Mouse (Mus musculus): ENCODE data around the gene Gpc6. TPM values are rescaled to one million over a fixed set of nuclear protein-coding genes. Genes with fewer than 3 reads are reported as not detected.

The Gpc6 gene
- polyA plus RNA-seq, 1 experiment from 2014 or later = 31.8 TPM

DNA sequence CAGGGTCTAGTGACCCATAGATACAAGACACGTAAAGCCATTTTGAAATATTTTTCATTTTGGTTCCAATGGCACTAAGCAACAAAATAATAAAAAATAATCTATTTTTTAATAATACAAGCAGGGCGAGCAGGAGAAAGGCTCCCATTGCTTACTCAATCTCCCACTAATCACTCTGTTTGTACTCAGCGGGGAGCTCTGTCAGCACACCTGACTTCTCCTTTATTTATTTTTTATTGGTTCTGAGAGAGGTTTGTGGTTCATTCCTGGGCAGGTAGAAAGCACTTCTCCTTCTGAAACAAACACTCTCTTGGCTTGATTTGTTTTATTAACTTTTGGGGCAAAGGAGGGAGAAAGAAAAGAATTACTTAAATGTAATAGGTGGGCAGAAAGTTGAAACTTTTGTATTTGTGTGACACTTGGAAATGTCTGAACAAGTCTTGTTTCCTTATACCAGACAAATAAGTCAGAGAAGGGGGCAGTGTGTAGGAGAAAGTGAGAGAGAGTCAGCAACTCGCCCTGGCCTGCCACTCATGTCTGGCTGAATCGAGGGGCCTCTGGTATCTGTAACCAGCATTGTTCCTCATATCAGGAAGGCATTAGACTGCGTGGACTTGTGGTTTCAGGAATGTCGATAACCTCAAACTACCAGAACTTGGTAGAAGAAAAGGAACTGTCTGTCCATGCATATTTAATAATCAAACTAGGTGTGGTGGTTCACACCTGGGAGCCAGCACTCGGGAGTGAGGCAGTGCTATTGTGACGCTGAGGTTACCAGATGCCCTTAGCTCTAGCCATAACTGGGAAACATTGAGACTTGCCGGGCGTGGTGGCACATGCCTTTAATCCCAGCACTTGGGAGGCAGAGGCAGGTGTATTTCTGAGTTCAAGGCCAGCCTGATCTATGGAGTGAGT is 924.7 kb downstream of the Gpc6 start:
- DNase-seq (ENCODE audit: low spot score) = no peak
- H3K4me1 ChIP-seq = no peaks in the 10 kb centered on the region
- no peaks in the 10 kb centered on the region for H3K27me3 ChIP-seq (ENCODE audit: insufficient read depth, poor library complexity, severe bottlenecking)
- H3K36me3 ChIP-seq = no peaks in the 10 kb centered on the region
- H3K27ac ChIP-seq = no peak overlapping the region
- no peaks in the 10 kb centered on the region for H3K9me3 ChIP-seq
- H3K4me3 ChIP-seq = no peak overlapping the region
- 71% methylated on average over 11 of the region's 11 CpGs for WGBS

DNA sequence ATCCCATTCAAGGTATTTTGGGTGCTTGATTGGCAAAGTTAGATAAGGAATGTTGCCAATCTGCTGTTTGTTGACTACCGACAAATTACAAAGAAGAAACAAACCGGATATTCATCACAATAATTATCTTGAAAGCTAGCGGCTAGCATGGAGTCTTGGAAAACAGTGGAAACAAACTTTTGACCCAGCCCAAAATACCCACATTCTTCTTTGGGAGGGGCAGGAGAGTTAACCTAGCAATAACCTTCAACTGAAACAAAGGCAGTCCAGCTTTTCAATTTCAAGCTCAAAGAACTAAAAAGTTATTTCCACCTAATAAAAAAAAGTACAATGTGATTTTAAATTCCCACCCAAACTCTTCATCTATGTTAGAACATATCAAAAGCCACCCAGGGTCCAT is 927.2 kb downstream of the Gpc6 start:
- no peak for DNase-seq (ENCODE audit: low spot score)
- H3K36me3 ChIP-seq = no peaks in the 10 kb centered on the region
- 88% methylated on average over 3 of the region's 3 CpGs for WGBS
- no peak overlapping the region for H3K4me3 ChIP-seq
- H3K27me3 ChIP-seq (ENCODE audit: insufficient read depth, poor library complexity, severe bottlenecking) = no peaks in the 10 kb centered on the region
- H3K4me1 ChIP-seq = no peaks in the 10 kb centered on the region
- H3K9me3 ChIP-seq = no peaks in the 10 kb centered on the region
- H3K27ac ChIP-seq = no peak overlapping the region

DNA sequence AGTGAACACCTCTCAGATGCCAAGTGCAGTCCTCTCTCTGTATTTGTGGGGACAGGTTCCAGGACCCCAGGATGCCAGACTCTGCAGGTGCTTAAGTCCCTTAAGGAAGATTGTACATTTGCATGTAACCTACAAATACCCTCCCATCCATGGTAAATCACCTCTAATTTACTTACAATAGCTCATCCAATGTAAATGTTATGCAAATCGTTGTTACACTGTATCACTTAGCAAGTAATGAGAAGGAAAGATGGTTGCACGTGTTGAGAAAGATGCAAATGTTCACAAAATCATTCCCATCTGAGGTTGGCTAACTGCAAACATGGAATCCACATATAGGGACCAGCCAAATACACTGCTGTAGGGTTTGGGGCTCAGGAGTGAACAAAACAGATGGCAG is 927.7 kb downstream of the Gpc6 start:
- H3K9me3 ChIP-seq = no peaks in the 10 kb centered on the region
- H3K4me3 ChIP-seq = no peak overlapping the region
- H3K27me3 ChIP-seq (ENCODE audit: insufficient read depth, poor library complexity, severe bottlenecking) = no peaks in the 10 kb centered on the region
- 83% methylated on average over 2 of the region's 2 CpGs for WGBS
- H3K27ac ChIP-seq = no peak overlapping the region
- no peaks in the 10 kb centered on the region for H3K4me1 ChIP-seq
- no peaks in the 10 kb centered on the region for H3K36me3 ChIP-seq
- no peak for DNase-seq (ENCODE audit: low spot score)

- Histone ChIP-seq H3K36me3 (no peaks in the 10 kb centered on the region), H3K27me3 (ENCODE audit: insufficient read depth, poor library complexity, severe bottlenecking) (no peaks in the 10 kb centered on the region), H3K4me3 (no peak overlapping the region), H3K27ac (no peak overlapping the region), H3K9me3 (no peaks in the 10 kb centered on the region), H3K4me1 (no peaks in the 10 kb centered on the region)
- 92% methylated on average over 5 of the region's 5 CpGs for WGBS
- no peak for DNase-seq (ENCODE audit: low spot score)
These were observed 929.4 kb downstream of the Gpc6 start for GRCm38 (mm10) chr14:117854498-117854897.

DNA sequence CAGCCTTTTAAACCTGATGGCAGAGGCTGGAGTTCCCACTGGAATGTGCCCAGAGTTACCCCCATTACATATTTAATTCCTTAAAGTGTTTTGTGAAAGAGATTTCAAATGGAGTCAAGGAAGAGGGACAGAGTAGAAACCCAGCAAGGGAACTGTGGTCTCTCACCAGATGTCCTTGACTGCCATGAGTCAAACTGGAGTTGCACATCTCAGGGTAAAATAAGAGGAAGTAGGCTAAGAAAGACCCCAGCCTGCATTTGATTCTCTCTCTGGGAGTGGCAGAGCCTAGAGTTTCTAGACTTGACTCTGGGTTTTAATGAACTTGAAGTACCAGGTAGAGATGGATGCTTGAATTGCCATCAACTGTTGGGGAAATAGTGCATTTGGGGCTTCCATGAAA is 946.2 kb downstream of the Gpc6 start:
- H3K36me3 ChIP-seq = no peaks in the 10 kb centered on the region
- DNase-seq (ENCODE audit: low spot score) = no peak
- no peak overlapping the region for H3K4me3 ChIP-seq

GRCm38 (mm10) chr14:117879313-117879712 is 954.2 kb downstream of the Gpc6 start:
- H3K4me3 ChIP-seq = no peak overlapping the region
- no peaks in the 10 kb centered on the region for H3K4me1 ChIP-seq

More for the DNA sequence above, 946.2 kb downstream of the Gpc6 start:
- H3K27ac ChIP-seq = no peak overlapping the region
- H3K9me3 ChIP-seq = no peaks in the 10 kb centered on the region
- H3K4me1 ChIP-seq = no peaks in the 10 kb centered on the region
- H3K27me3 ChIP-seq (ENCODE audit: insufficient read depth, poor library complexity, severe bottlenecking) = no peaks in the 10 kb centered on the region

DNA sequence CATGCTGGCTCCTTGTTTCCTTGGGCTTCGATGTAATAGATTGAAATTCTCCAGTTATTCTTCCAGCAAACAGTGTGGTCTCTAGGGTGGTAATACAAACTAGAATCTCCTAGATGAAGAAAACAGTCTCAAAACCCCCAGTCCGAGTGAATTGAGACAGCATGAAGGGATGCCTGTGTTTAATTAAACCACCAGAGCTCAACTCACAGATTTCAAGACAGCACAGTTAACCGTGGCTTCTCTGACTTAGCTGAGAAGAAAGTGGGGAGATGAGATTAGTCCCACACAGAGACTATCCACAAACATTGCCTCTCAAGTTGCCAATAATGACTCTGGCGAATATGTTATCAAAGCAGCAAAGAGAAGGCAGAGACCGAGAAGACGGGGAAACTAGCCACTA is 956.0 kb downstream of the Gpc6 start:
- Histone ChIP-seq H3K4me1 (no peaks in the 10 kb centered on the region), H3K27me3 (ENCODE audit: insufficient read depth, poor library complexity, severe bottlenecking) (no peaks in the 10 kb centered on the region), H3K27ac (no peak overlapping the region), H3K9me3 (no peaks in the 10 kb centered on the region), H3K36me3 (no peaks in the 10 kb centered on the region), H3K4me3 (no peak overlapping the region)
- WGBS = 58% methylated on average over 6 of the region's 6 CpGs
- DNase-seq (ENCODE audit: low spot score) = no peak

More at GRCm38 (mm10) chr14:117879313-117879712, 954.2 kb downstream of the Gpc6 start:
- H3K27ac ChIP-seq = no peak overlapping the region
- no peaks in the 10 kb centered on the region for H3K27me3 ChIP-seq (ENCODE audit: insufficient read depth, poor library complexity, severe bottlenecking)
- H3K9me3 ChIP-seq = no peaks in the 10 kb centered on the region
- no peaks in the 10 kb centered on the region for H3K36me3 ChIP-seq
- 88% methylated on average over 9 of the region's 9 CpGs for WGBS
- peak; percentile 64 for DNase-seq (ENCODE audit: low spot score)

- Histone ChIP-seq H3K27me3 (ENCODE audit: insufficient read depth, poor library complexity, severe bottlenecking) (0 out of 2 replicates have a peak, but pooled peaks cover 4% of the 10 kb centered on the region), H3K36me3 (no peaks in the 10 kb centered on the region), H3K4me1 (no peaks in the 10 kb centered on the region), H3K4me3 (no peak overlapping the region), H3K27ac (no peak overlapping the region), H3K9me3 (no peaks in the 10 kb centered on the region)
- 63% methylated on average over 3 of the region's 3 CpGs for whole genome bisulfite sequencing
- no peak for DNase-seq (ENCODE audit: low spot score)
These were observed 957.1 kb downstream of the Gpc6 start for GRCm38 (mm10) chr14:117882222-117882621.

GRCm38 (mm10) chr14:117889653-117890052 is 964.5 kb downstream of the Gpc6 start:
- Histone ChIP-seq H3K4me1 (no peaks in the 10 kb centered on the region), H3K27me3 (ENCODE audit: insufficient read depth, poor library complexity, severe bottlenecking) (peaks cover 10% of the 10 kb centered on the region; the same call in 1 of the 2 replicates), H3K4me3 (no peak overlapping the region), H3K9me3 (no peaks in the 10 kb centered on the region), H3K36me3 (no peaks in the 10 kb centered on the region), H3K27ac (no peak overlapping the region)
- DNase-seq (ENCODE audit: low spot score) = no peak
- WGBS = 57% methylated on average over 2 of the region's 2 CpGs

DNA sequence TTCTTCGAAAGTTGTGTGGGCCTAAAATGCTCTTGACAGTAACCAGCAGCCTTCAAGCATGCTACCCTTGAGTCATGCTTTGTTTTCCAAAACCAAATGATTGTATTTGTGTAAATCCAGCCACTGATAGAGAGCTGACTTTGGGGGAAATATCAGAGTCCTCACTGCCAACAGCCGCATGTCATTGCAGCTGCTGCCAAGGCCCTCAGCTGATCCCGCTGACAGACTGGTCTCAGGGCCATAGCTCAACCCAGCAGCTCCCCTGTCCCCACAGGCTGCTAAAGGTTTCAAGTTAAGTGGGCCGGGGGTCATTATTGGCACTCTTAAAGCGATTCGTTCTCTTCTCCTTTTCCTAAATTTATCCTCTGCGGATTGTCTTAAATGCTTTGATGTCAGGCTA is 966.3 kb downstream of the Gpc6 start:
- H3K27ac ChIP-seq = no peak overlapping the region
- no peaks in the 10 kb centered on the region for H3K36me3 ChIP-seq
- H3K27me3 ChIP-seq (ENCODE audit: insufficient read depth, poor library complexity, severe bottlenecking) = peaks cover 10% of the 10 kb centered on the region; the same call in 1 of the 2 replicates
- WGBS = 50% methylated on average over 7 of the region's 7 CpGs
- H3K4me3 ChIP-seq = no peak overlapping the region
- no peak for DNase-seq (ENCODE audit: low spot score)
- H3K4me1 ChIP-seq = no peaks in the 10 kb centered on the region
- no peaks in the 10 kb centered on the region for H3K9me3 ChIP-seq

DNA sequence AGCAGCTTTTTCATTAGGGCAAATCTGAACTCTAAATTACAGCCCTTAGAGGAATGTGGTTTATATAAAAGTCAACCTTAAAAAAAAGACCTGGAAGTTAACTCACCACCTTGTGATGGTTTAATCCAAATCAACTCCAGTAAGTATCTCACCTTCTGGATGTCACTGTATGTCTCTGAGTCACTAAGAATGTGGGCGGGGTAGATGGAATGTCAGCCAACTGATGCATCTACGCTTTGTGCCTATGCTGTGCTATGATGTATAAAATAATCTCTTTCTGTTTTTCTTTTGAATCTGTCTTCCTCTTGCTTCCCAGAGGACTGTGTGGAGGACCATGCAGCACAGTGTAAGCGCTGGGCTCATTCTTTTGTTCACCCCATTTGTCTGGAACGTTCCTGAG is 966.9 kb downstream of the Gpc6 start:
- Histone ChIP-seq H3K27me3 (ENCODE audit: insufficient read depth, poor library complexity, severe bottlenecking) (peaks cover 6% of the 10 kb centered on the region; the same call in 1 of the 2 replicates), H3K9me3 (no peaks in the 10 kb centered on the region), H3K36me3 (no peaks in the 10 kb centered on the region), H3K4me1 (no peaks in the 10 kb centered on the region), H3K27ac (no peak overlapping the region), H3K4me3 (no peak overlapping the region)
- DNase-seq (ENCODE audit: low spot score) = no peak
- WGBS = 81% methylated on average over 4 of the region's 4 CpGs

- Histone ChIP-seq H3K4me1 (no peaks in the 10 kb centered on the region), H3K27me3 (ENCODE audit: insufficient read depth, poor library complexity, severe bottlenecking) (peaks cover 28% of the 10 kb centered on the region), H3K36me3 (no peaks in the 10 kb centered on the region), H3K9me3 (no peaks in the 10 kb centered on the region), H3K4me3 (no peak overlapping the region), H3K27ac (no peak overlapping the region)
- DNase-seq (ENCODE audit: low spot score) = no peak
- WGBS = 89% methylated on average over 10 of the region's 10 CpGs
These were observed 969.9 kb downstream of the Gpc6 start for GRCm38 (mm10) chr14:117894869-117895538.

GRCm38 (mm10) chr14:117895539-117895912 is 970.4 kb downstream of the Gpc6 start:
- Histone ChIP-seq H3K4me1 (no peaks in the 10 kb centered on the region), H3K36me3 (no peaks in the 10 kb centered on the region)
- WGBS = 86% methylated on average over 16 of the region's 16 CpGs

More at GRCm38 (mm10) chr14:117895539-117895912, 970.4 kb downstream of the Gpc6 start:
- H3K9me3 ChIP-seq = no peaks in the 10 kb centered on the region
- no peak overlapping the region for H3K27ac ChIP-seq
- DNase-seq (ENCODE audit: low spot score) = no peak
- peaks cover 28% of the 10 kb centered on the region for H3K27me3 ChIP-seq (ENCODE audit: insufficient read depth, poor library complexity, severe bottlenecking)
- H3K4me3 ChIP-seq = no peak overlapping the region

Data from heart, embryonic 10.5 days (tissue).